Mouse (Mus musculus) MEL (cell line): ENCODE data around the gene Bglap. TPM values are rescaled to one million over a fixed set of nuclear protein-coding genes. Genes with fewer than 3 reads are reported as not detected.

ENCODE experiments used
- DNase-seq: peaks from one replicate; pipeline ENCODE4 v3.0.0; 2011; ENCODE audit warnings: low read depth, low spot score
- H3K27ac ChIP-seq: 2 replicates; pipeline ENCODE4 v1.5.1; 2012; ENCODE audit warnings: low read depth, mild to moderate bottlenecking, control low read depth, low read length, moderate library complexity; ENCODE audit not compliant: control insufficient read depth
- H3K27me3 ChIP-seq, 2 experiments: fragments of 150-350 bp in 1 of 2; sonication (generic) in 1 of 2; 2 replicates each; pipeline ENCODE4 v1.6.1; 2012; ENCODE audit warnings: low read length in 2 of 2, mild to moderate bottlenecking in 2 of 2, improper control_type of control experiment in 1 of 2, moderate library complexity in 1 of 2; ENCODE audit not compliant: insufficient read depth in 2 of 2, control insufficient read depth in 1 of 2
- H3K36me3 ChIP-seq, 2 experiments: 2 replicates each; pipeline ENCODE4 v1.6.1; 2012 to 2014; ENCODE audit warnings: low read length in 2 of 2, improper control_type of control experiment in 1 of 2, inconsistent platforms in 1 of 2, mild to moderate bottlenecking in 1 of 2; ENCODE audit not compliant: insufficient read depth in 2 of 2, control insufficient read depth in 1 of 2
- H3K4me1 ChIP-seq, 2 experiments: fragments of 150-350 bp in 1 of 2; sonication (generic) in 1 of 2; 2 replicates each; pipeline ENCODE4 v1.6.1; 2012; ENCODE audit warnings: low read length in 2 of 2, improper control_type of control experiment in 1 of 2, mild to moderate bottlenecking in 1 of 2; ENCODE audit not compliant: insufficient read depth in 2 of 2, control insufficient read depth in 1 of 2
- H3K4me3 ChIP-seq, 2 experiments: fragments of 150-350 bp in 1 of 2; sonication (generic) in 1 of 2; 2 replicates each; pipeline ENCODE4 v1.5.1; 2012; ENCODE audit warnings: low read depth in 2 of 2, low read length in 2 of 2, mild to moderate bottlenecking in 2 of 2, moderate library complexity in 2 of 2, control low read depth in 1 of 2, improper control_type of control experiment in 1 of 2; ENCODE audit not compliant: control insufficient read depth in 1 of 2, insufficient read depth in 1 of 2
- H3K79me2 ChIP-seq: 2 replicates; pipeline ENCODE4 v1.6.1; 2012; ENCODE audit warnings: mild to moderate bottlenecking, low read length, moderate library complexity; ENCODE audit not compliant: control insufficient read depth, poor library complexity, insufficient read depth
- H3K9ac ChIP-seq: 2 replicates; pipeline ENCODE4 v1.6.1; 2012; ENCODE audit warnings: low read depth, mild to moderate bottlenecking, control low read depth, low read length, moderate library complexity; ENCODE audit not compliant: control insufficient read depth, poor library complexity, severe bottlenecking
- H3K9me3 ChIP-seq: fragments of 150-350 bp; sonication (generic); replicated peaks from 2 replicates; pipeline ENCODE4 v1.6.1; 2012; ENCODE audit warnings: mild to moderate bottlenecking, low read length, improper control_type of control experiment, moderate library complexity; ENCODE audit not compliant: insufficient read depth
- BHLHE40 ChIP-seq: IDR thresholded peaks from 2 replicates; pipeline ENCODE4 v1.6.1; 2012; ENCODE audit warnings: low read depth, mild to moderate bottlenecking, inconsistent platforms, low read length, improper control_type of control experiment, borderline replicate concordance
- CHD2 ChIP-seq: IDR thresholded peaks from 2 replicates; pipeline ENCODE4 v1.6.1; 2011; ENCODE audit warnings: low read length, improper control_type of control experiment
- CTCF ChIP-seq, 3 experiments: IDR thresholded peaks in 2 of 3; conservative IDR thresholded peaks in 1 of 3; 2 replicates each; pipeline ENCODE4 v1.5.1; 2011 to 2012; ENCODE audit warnings: low read length in 3 of 3, low read depth in 2 of 3, mild to moderate bottlenecking in 2 of 3, improper control_type of control experiment in 1 of 3, inconsistent platforms in 1 of 3, mixed read lengths in 1 of 3, moderate library complexity in 1 of 3; ENCODE audit not compliant: control insufficient read depth in 1 of 3, insufficient read depth in 1 of 3, poor library complexity in 1 of 3, severe bottlenecking in 1 of 3
- E2F4 ChIP-seq: IDR thresholded peaks from 2 replicates; pipeline ENCODE4 v1.6.1; 2011; ENCODE audit warnings: low read depth, low read length, improper control_type of control experiment, borderline replicate concordance
- EP300 ChIP-seq, 2 experiments: IDR thresholded peaks; 2 replicates each; pipeline ENCODE4 v1.6.1; 2011; ENCODE audit warnings: improper control_type of control experiment in 2 of 2, low read length in 2 of 2, low read depth in 1 of 2, mild to moderate bottlenecking in 1 of 2
- ETS1 ChIP-seq: IDR thresholded peaks from 2 replicates; pipeline ENCODE4 v1.6.1; 2012; ENCODE audit warnings: low read depth, mild to moderate bottlenecking, inconsistent platforms, low read length, improper control_type of control experiment, moderate library complexity
- GABPA ChIP-seq: IDR thresholded peaks from 2 replicates; pipeline ENCODE4 v1.6.1; 2012; ENCODE audit warnings: low read depth, mild to moderate bottlenecking, inconsistent platforms, low read length, improper control_type of control experiment, moderate library complexity
- GATA1 ChIP-seq: IDR thresholded peaks from 2 replicates; pipeline ENCODE4 v1.6.1; 2011; ENCODE audit warnings: low read depth, low read length, improper control_type of control experiment
- HCFC1 ChIP-seq: IDR thresholded peaks from 2 replicates; pipeline ENCODE4 v1.6.1; 2012; ENCODE audit warnings: low read depth, mild to moderate bottlenecking, inconsistent platforms, low read length, improper control_type of control experiment, moderate library complexity
- JUND ChIP-seq: IDR thresholded peaks from 2 replicates; pipeline ENCODE4 v1.6.1; 2011; ENCODE audit warnings: low read depth, mild to moderate bottlenecking, improper control_type of control experiment, low read length
- KAT2A ChIP-seq: conservative IDR thresholded peaks from 2 replicates; pipeline ENCODE4 v1.6.1; 2012; ENCODE audit warnings: low read depth, low read length, improper control_type of control experiment, inconsistent platforms
- MAFK ChIP-seq: IDR thresholded peaks from 2 replicates; pipeline ENCODE4 v1.6.1; 2011; ENCODE audit warnings: low read depth, mild to moderate bottlenecking, low read length, improper control_type of control experiment, borderline replicate concordance
- MAX ChIP-seq: IDR thresholded peaks from 2 replicates; pipeline ENCODE4 v1.6.1; 2011; ENCODE audit warnings: low read length, improper control_type of control experiment
- MEF2A ChIP-seq: IDR thresholded peaks from 2 replicates; pipeline ENCODE4 v1.6.1; 2014; ENCODE audit warnings: low read depth, mild to moderate bottlenecking, inconsistent platforms, low read length, improper control_type of control experiment; ENCODE audit not compliant: poor library complexity, insufficient replicate concordance, severe bottlenecking; ENCODE audit errors: extremely low read depth
- MYB ChIP-seq: IDR thresholded peaks from 2 replicates; pipeline ENCODE4 v1.6.1; 2011; ENCODE audit warnings: mild to moderate bottlenecking, low read depth, low read length, improper control_type of control experiment
- MYC ChIP-seq: IDR thresholded peaks from 2 replicates; pipeline ENCODE4 v1.6.1; 2011; ENCODE audit warnings: low read depth, mild to moderate bottlenecking, low read length, improper control_type of control experiment, moderate library complexity
- NELFE ChIP-seq: IDR thresholded peaks from 2 replicates; pipeline ENCODE4 v1.6.1; 2011; ENCODE audit warnings: low read depth, low read length, improper control_type of control experiment
- NRF1 ChIP-seq: IDR thresholded peaks from 2 replicates; pipeline ENCODE4 v1.6.1; 2014; ENCODE audit warnings: low read depth, mild to moderate bottlenecking, inconsistent platforms, low read length, improper control_type of control experiment, moderate library complexity; ENCODE audit not compliant: poor library complexity, insufficient read depth, severe bottlenecking
- POLR2A ChIP-seq, 2 experiments: IDR thresholded peaks; 2 replicates each; pipeline ENCODE4 v1.6.1; 2011 to 2012; ENCODE audit warnings: low read length in 2 of 2, mild to moderate bottlenecking in 2 of 2, control low read depth in 1 of 2, improper control_type of control experiment in 1 of 2, low read depth in 1 of 2, moderate library complexity in 1 of 2; ENCODE audit not compliant: control insufficient read depth in 1 of 2, insufficient read depth in 1 of 2, poor library complexity in 1 of 2
- POLR2AphosphoS5 ChIP-seq: IDR thresholded peaks from 2 replicates; pipeline ENCODE4 v1.6.1; 2012; ENCODE audit warnings: low read depth, borderline replicate concordance, mild to moderate bottlenecking, inconsistent platforms, low read length, moderate library complexity, mixed read lengths
- RCOR1 ChIP-seq: IDR thresholded peaks from 2 replicates; pipeline ENCODE4 v1.6.1; 2012; ENCODE audit warnings: low read depth, mild to moderate bottlenecking, inconsistent platforms, low read length, improper control_type of control experiment
- SMC3 ChIP-seq: IDR thresholded peaks from 2 replicates; pipeline ENCODE4 v1.6.1; 2011; ENCODE audit warnings: low read depth, low read length, improper control_type of control experiment
- TAL1 ChIP-seq: IDR thresholded peaks from 2 replicates; pipeline ENCODE4 v1.6.1; 2012; ENCODE audit warnings: mild to moderate bottlenecking, inconsistent platforms, low read length, moderate library complexity, mixed read lengths
- TBP ChIP-seq: IDR thresholded peaks from 2 replicates; pipeline ENCODE4 v1.8.0; 2011; ENCODE audit warnings: low read depth, low read length, improper control_type of control experiment
- TCF12 ChIP-seq: IDR thresholded peaks from 2 replicates; pipeline ENCODE4 v1.6.1; 2014; ENCODE audit warnings: low read depth, mild to moderate bottlenecking, inconsistent platforms, low read length, improper control_type of control experiment, moderate library complexity
- USF1 ChIP-seq: IDR thresholded peaks from 2 replicates; pipeline ENCODE4 v1.6.1; 2014; ENCODE audit warnings: low read depth, mild to moderate bottlenecking, inconsistent platforms, low read length, improper control_type of control experiment, moderate library complexity
- USF2 ChIP-seq, 2 experiments: IDR thresholded peaks; 2 replicates each; pipeline ENCODE4 v1.6.1; 2011 to 2012; ENCODE audit warnings: improper control_type of control experiment in 2 of 2, low read length in 2 of 2, borderline replicate concordance in 1 of 2, inconsistent platforms in 1 of 2, low read depth in 1 of 2, mild to moderate bottlenecking in 1 of 2; ENCODE audit not compliant: insufficient read depth in 1 of 2
- ZKSCAN1 ChIP-seq: IDR thresholded peaks from 2 replicates; pipeline ENCODE4 v1.6.1; 2012; ENCODE audit warnings: low read depth, mild to moderate bottlenecking, inconsistent platforms, low read length, improper control_type of control experiment, moderate library complexity
- ZMIZ1 ChIP-seq: IDR thresholded peaks from 2 replicates; pipeline ENCODE4 v1.6.1; 2012; ENCODE audit warnings: low read depth, mild to moderate bottlenecking, inconsistent platforms, low read length, improper control_type of control experiment, moderate library complexity
- ZNF384 ChIP-seq: IDR thresholded peaks from 2 replicates; pipeline ENCODE4 v1.6.1; 2012; ENCODE audit warnings: low read depth, mild to moderate bottlenecking, inconsistent platforms, low read length, improper control_type of control experiment
- polyA plus RNA-seq, 2 experiments: library from polyadenylated mRNA; stranded (reverse) in 1 of 2; unstranded in 1 of 2; fragments of >175 nt in 1 of 2; fragments of >200 nt in 1 of 2; gene quantifications; 2 replicates each; pipeline versions ENCODE4 v1.2.1 to v1.2.4; 2012; ENCODE audit warnings: low replicate concordance in 2 of 2, low read depth in 1 of 2; ENCODE audit not compliant: insufficient read length in 2 of 2, insufficient read depth in 1 of 2, missing spikeins in 1 of 2
- total RNA-seq: library from RNA; depleted of rRNA; stranded (reverse); fragments of 300-350 nt; gene quantifications from 2 replicates; pipeline ENCODE4 v1.2.3, GENCODE M21; 2012

Gene Bglap
- total and polyA plus RNA-seq, 3 experiments, result 0.17 TPM; not detected in 2

DNA sequence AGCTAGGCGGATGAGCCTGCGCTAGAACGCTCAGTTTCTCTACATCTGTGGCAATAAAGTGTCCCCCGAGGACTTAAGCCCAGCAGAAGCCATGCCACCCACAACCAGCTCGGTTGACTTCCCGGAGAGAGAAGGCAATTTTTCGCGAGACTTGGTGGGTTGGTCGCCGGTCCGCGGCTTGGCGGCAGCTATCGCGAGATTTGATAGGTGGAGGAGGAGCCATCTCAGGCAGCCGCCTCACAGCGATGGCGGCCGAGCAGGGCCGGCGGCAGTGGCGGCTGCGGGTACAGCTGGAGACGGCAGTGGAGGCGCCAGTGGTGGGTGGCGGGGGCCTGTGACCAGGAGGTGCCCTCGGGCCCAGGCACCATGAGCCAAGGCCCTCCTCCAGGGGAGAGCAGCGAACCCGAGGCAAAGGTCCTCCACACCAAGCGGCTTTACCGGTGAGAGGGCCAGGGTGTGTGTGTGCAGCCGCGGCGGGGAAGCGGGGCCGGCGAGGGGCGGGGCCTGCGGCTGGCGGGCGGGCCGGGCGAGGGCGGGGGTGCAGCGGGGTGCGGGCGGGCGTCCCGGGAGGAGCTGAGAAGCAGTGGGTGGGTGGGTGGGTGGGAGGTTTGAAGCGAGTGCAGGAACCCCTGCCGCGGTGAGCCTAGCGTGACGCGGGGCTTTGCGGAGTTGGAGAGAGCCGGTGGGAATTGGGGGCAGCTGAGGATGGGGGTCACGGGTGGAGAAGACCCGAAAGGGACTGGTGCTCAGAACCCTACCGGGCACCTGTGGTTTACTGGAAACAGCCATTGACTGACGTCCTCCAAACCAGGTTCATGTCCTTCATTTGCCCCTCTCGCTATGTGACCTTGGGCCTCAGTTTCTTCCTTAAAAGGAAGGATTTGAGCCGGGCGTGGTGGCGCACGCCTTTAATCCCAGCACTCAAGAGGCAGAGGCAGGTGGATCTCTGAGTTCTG lies 47.9 kb downstream of the Bglap start, which contains the start of the genes Tmem79 and Smg5 (continued):
- no peak for TF ChIP-seq MEF2A
- TF ChIP-seq POLR2AphosphoS5, result peak; percentile 96
- no peak; the same call in 1 of the 2 replicates for TF ChIP-seq MAFK
- TF ChIP-seq TCF12, result peak; percentile 84

DNA sequence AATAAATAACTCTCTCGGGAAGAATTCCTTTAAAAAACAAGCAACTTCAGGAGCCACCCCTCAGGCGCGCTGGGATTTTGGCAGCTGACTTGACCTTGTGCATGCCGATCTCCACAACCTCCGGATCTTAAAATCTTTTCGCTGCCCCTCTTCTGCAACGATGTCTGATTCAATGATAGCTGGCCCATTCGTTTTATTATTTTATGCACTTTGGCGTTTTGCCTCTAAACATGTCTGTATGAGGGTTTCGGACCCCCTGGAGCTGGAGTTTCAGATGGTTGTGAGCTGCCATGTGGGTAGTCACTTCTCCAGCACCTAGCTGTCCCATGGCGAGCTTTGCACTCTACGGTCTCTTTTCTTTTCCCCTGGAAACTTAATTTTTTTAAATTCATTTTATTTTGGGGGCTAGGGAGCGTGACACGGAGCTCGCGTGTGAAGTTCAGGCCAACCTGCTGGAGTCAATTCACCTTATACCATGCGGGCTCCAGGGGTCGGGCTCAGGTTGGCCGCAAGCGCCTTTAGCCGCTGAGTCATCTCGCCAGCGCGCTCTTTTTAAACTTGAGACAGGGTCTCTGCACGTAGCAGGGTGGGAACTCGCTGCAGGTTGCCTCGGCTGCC lies 48.7 kb downstream of the Bglap start:
- no peaks in the 10 kb centered on the region for H3K27me3 ChIP-seq
- H3K4me3 ChIP-seq, result peak overlapping the region; percentile 63 to 81
- no peaks in the 10 kb centered on the region for H3K9me3 ChIP-seq
- peaks cover 29% of the 10 kb centered on the region for H3K79me2 ChIP-seq
- peak overlapping the region; percentile 85 for H3K9ac ChIP-seq
- DNase-seq, result no peak
- peaks cover 0 to 26% of the 10 kb centered on the region in 2 experiments; a peak in 2 of 4 replicates for H3K36me3 ChIP-seq
- H3K27ac ChIP-seq, result peak overlapping the region; percentile 93
- H3K4me1 ChIP-seq, result peaks cover 3 to 27% of the 10 kb centered on the region in 2 experiments; a peak in 3 of 4 replicates
- TF ChIP-seq POLR2AphosphoS5 (no peak), USF2 (IDR thresholded peaks at IDR 0.05; ENCODE audit: borderline replicate concordance in 1 of 2, insufficient read depth in 1 of 2, low read depth in 1 of 2, low read length in 2 of 2) (no peak), NRF1 (no peak), CHD2 (no peak), MYB (peak; percentile 33; the same call in 1 of the 2 replicates), POLR2A (IDR thresholded peaks at IDR 0.05; ENCODE audit: control insufficient read depth in 1 of 2, insufficient read depth in 1 of 2, low read depth in 1 of 2, low read length in 2 of 2, poor library complexity in 1 of 2) (no peak), BHLHE40 (no peak), SMC3 (peak; percentile 17; the same call in 1 of the 2 replicates), GATA1 (0 out of 2 replicates have a peak, but pooled peaks have one; percentile 3), TCF12 (no peak), ZKSCAN1 (no peak), HCFC1 (no peak), MAX (peak; percentile 84), MYC (peak; percentile 96), GABPA (no peak), ETS1 (no peak), TBP (no peak), TAL1 (no peak), E2F4 (peak; percentile 10; the same call in 1 of the 2 replicates), NELFE (no peak), KAT2A (no peak), CTCF (IDR thresholded peaks at IDR 0.05 in 2 of 3, conservative IDR thresholded peaks at IDR 0.05 in 1 of 3; ENCODE audit: control insufficient read depth in 1 of 3, insufficient read depth in 1 of 3, low read depth in 2 of 3, low read length in 3 of 3, poor library complexity in 1 of 3, severe bottlenecking in 1 of 3) (no peak), EP300 (IDR thresholded peaks at IDR 0.05; ENCODE audit: low read depth in 1 of 2, low read length in 2 of 2) (peak; percentile 33 to 46; a peak in 2 of 4 replicates), ZNF384 (no peak), RCOR1 (no peak), JUND (0 out of 2 replicates have a peak, but pooled peaks have one; percentile 46), ZMIZ1 (no peak), MAFK (no peak; the same call in 1 of the 2 replicates), USF1 (peak; percentile 16; the same call in 1 of the 2 replicates), MEF2A (no peak)
